Mouse (Mus musculus): ENCODE measurements around the gene Traf7. TPM values are rescaled to one million over a fixed set of nuclear protein-coding genes. Genes with fewer than 3 reads are reported as not detected.

Traf7 gene
- polyA plus RNA-seq, 1 experiment from 2014 or later, result 96.1 TPM

DNA sequence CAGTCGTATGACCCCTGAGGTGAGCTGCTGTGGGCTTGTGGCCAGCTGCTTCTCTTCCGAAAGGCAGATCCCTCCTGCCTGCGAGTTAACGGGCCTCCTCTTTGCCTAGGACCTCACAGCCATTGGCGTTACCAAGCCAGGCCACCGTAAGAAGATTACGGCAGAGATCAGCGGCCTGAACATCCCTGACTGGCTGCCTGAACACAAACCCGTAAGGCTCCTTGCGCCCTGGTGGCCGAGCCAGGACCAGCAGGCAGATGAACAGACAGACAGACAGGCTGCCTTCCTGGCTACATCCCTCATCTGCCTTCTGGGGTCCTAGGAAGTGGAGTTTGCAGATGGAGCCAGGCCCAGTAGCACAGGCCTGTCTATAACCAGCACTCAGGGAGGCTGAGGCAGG lies 25.5 kb downstream of the Traf7 start:
- ATAC-seq (replicated peaks; ENCODE audit: low FRiP score), result no peak
- Histone ChIP-seq H3K9me3 (replicated peaks) (no peaks in the 10 kb centered on the region), H3K4me2 (no peak overlapping the region), H3K27ac (no peak overlapping the region), H3K36me3 (no peaks in the 10 kb centered on the region), H3K27me3 (no peaks in the 10 kb centered on the region), H3K9ac (no peak overlapping the region), H3K4me1 (peaks cover 9% of the 10 kb centered on the region), H3K4me3 (replicated peaks) (no peak overlapping the region)
- 41% methylated on average over 11 of the region's 11 CpGs for WGBS

DNA sequence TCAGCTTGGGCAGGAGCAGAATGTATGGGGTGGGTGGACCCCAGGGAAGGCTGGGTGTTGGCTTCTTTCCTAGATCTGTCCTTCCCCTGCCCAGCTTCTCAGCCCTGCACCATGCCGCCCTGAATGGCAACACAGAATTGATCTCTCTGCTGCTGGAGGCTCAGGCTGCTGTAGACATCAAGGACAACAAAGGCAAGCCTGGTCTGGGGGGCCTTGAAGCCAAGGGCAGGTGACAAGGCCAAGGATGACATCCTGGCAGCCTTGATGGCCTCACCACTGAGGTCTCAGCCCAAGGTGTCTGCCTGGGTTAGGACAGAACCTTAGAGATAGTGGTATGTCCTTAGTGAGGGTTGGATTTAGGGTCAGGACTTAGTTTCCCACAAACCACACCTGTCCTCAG lies 31.7 kb downstream of the Traf7 start:
- Histone ChIP-seq H3K4me1 (no peaks in the 10 kb centered on the region), H3K4me2 (no peak overlapping the region), H3K27me3 (no peaks in the 10 kb centered on the region), H3K9me3 (replicated peaks) (no peaks in the 10 kb centered on the region), H3K9ac (no peak overlapping the region), H3K4me3 (replicated peaks) (no peak overlapping the region), H3K36me3 (no peaks in the 10 kb centered on the region), H3K27ac (no peak overlapping the region)
- ATAC-seq (replicated peaks; ENCODE audit: low FRiP score), result no peak
- 88% methylated on average over 1 of the region's 1 CpGs for WGBS

DNA sequence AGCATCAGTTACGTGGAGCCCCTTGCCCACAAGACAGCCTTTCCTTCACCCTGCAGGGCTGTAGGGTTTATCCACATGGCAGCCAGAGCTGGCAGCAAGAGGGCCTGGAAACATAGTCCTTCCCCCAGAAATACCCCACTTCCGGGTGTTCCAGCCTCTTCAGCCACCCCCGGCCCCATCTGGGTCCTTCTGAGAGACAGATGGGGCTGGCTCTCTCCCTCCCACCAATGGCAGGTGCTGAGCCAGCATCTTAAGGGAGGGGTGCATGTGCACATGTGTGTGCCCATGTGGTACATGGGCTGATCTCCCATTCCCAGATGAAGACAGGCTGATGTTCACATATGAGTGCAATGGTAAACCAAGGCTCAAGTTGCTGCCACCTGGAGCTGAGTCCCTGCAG lies 32.3 kb downstream of the Traf7 start:
- Histone ChIP-seq H3K4me2 (no peak overlapping the region), H3K4me3 (replicated peaks) (no peak overlapping the region), H3K27ac (no peak overlapping the region), H3K36me3 (no peaks in the 10 kb centered on the region), H3K9ac (no peak overlapping the region), H3K9me3 (replicated peaks) (no peaks in the 10 kb centered on the region), H3K4me1 (0 out of 2 replicates have a peak, but pooled peaks cover 2% of the 10 kb centered on the region), H3K27me3 (no peaks in the 10 kb centered on the region; the same call in 1 of the 2 replicates)
- WGBS, result 89% methylated on average over 3 of the region's 3 CpGs
- no peak for ATAC-seq (replicated peaks; ENCODE audit: low FRiP score)

DNA sequence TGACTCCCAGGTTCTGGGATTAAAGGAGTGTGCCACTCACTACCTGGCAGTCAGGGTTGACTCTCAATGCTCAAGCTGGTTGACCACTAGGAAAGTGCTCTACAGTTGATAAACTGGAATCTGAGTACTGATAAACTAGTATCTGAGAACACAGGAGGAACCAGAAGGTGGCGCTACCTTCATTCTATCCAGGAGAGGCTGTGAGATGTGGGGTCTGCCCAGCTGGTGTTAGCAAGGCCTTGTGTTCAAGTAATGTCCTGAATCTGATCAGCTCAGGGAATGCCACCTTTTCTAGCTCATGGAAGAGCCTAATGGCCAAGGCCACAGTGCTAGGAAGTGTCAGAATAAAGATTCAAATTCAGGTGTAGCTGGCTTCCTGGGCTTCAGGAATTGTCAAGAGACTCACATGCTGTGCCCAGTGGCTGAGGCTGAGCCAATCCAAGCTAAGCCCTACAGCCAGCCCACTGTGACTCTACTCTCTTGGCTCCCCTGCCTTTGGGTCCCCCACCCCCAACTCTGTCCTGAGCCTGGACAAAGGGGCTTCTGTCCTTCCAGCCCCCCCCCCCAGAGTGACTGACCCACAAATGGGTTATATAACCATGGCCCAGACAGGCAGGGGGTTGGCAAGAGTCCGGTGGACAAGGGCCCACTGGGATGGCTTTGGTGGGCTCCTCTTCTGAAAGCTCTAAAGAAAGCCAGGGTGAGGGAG lies 33.0 kb downstream of the Traf7 start:
- Histone ChIP-seq H3K4me2 (no peak overlapping the region), H3K36me3 (no peaks in the 10 kb centered on the region), H3K4me1 (peaks cover 4% of the 10 kb centered on the region; the same call in 1 of the 2 replicates), H3K9ac (no peak overlapping the region), H3K4me3 (replicated peaks) (no peak overlapping the region), H3K27ac (no peak overlapping the region), H3K27me3 (peaks cover 6% of the 10 kb centered on the region), H3K9me3 (replicated peaks) (no peaks in the 10 kb centered on the region)
- WGBS, result 49% methylated on average over 2 of the region's 2 CpGs
- ATAC-seq (replicated peaks; ENCODE audit: low FRiP score), result no peak

DNA sequence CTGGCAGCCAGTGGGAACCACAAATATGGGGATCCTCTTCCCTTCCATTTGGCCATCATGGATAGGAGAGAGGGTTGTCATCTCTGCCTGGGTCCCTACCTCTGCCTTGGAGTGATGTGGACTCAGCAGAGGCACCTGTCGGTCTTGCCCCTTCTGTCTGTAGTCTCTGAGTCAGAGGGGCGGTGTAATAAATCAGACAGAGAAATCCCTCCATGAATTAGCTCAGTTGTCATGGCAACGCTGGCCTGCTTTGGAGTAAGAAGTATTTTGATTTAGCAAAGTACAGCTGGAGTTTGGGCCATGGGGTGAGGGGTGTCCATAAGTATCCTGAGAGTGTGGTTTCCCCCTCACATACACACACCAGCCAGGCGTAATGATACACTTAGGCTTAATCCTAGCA lies 37.3 kb downstream of the Traf7 start:
- ATAC-seq (replicated peaks; ENCODE audit: low FRiP score), result no peak
- H3K4me3 ChIP-seq (replicated peaks), result no peak overlapping the region
- no peak overlapping the region for H3K27ac ChIP-seq
- no peak overlapping the region for H3K4me2 ChIP-seq
- H3K27me3 ChIP-seq, result peaks cover 45% of the 10 kb centered on the region
- H3K36me3 ChIP-seq, result no peaks in the 10 kb centered on the region
- no peak overlapping the region for H3K9ac ChIP-seq
- H3K4me1 ChIP-seq, result peaks cover 27% of the 10 kb centered on the region
- 71% methylated on average over 4 of the region's 4 CpGs for WGBS
- H3K9me3 ChIP-seq (replicated peaks), result no peaks in the 10 kb centered on the region

DNA sequence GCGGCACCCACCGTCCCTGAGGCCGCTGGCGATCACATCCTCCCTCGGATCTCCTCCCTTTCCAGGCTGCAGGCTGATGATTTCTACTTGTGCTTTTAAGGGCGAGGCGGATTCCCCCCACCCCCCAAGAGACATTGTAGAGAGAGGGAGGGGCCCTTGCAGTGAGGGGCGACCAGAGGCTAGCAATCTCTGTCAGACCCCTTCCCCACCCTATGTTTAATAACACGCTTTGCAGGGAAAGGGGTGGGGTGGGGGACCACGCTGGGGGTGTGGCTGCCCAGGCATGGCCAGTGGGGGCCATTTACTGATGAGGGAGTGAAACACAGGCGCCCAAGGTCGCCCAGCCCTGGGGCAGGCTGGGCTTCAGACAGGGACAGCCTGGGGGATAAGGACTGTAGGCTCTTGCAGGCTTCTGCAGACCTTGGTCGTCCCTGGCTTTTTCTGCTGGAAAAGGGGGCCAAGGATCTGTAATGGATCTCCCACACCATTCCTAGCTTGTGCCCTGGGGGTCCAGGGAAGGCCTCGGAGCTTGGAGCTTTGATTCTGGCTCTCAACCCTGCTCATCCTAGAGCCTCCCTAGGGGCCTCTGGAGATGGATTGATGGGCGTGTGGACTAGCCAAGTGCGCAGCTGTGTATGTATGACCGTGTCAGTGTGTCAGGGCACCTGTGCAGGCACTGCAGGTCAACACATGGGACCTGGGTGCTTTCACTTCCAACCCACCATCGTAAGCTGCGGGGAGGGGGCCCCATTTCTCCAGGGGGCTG lies 38.3 kb downstream of the Traf7 start:
- Histone ChIP-seq H3K4me2 (peak overlapping the region; percentile 100), H3K36me3 (no peaks in the 10 kb centered on the region), H3K9me3 (replicated peaks) (no peaks in the 10 kb centered on the region), H3K9ac (peak overlapping the region; percentile 84), H3K27me3 (peaks cover 51% of the 10 kb centered on the region), H3K4me3 (replicated peaks) (peak overlapping the region; percentile 78), H3K4me1 (peaks cover 29% of the 10 kb centered on the region), H3K27ac (no peak overlapping the region)
- 17% methylated on average over 19 of the region's 19 CpGs for WGBS
- no peak for ATAC-seq (replicated peaks; ENCODE audit: low FRiP score)

DNA sequence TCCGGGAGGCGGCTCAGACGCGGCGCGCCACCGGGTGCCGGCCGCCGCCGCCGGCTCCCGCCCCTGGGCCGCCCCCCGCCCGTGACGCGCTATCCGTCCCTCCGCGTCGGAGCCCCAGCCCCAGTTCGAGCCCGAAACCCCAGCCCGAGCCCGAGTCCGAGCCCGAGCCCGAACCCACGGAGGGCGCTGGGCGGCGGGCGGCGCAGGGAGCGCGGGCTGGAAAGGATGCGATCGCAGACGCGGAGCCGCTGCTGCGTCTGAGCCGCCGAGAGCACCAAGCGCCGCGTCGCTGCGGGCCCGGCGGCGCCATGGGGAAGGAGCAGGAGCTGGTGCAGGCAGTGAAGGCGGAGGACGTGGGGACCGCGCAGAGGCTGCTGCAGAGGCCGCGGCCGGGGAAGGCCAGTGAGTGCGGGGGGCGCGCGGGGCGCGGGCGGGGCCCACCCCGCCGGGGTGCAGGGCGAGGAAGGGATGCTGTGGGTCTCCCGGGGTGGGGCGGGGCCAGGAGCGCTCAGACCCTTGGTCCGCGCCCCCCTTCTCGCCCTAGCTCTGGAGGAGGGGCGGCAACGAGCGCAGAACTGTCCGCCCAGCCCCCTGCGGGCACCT lies 39.0 kb downstream of the Traf7 start:
- Histone ChIP-seq H3K36me3 (no peaks in the 10 kb centered on the region), H3K4me1 (peaks cover 29% of the 10 kb centered on the region), H3K27me3 (peaks cover 51% of the 10 kb centered on the region), H3K4me2 (peak overlapping the region; percentile 100), H3K9ac (peak overlapping the region; percentile 84), H3K27ac (no peak overlapping the region), H3K4me3 (replicated peaks) (peak overlapping the region; percentile 78), H3K9me3 (replicated peaks) (no peaks in the 10 kb centered on the region)
- ATAC-seq (replicated peaks; ENCODE audit: low FRiP score), result peak; percentile 62
- WGBS, result under 1% methylated on average over 66 of the region's 81 CpGs

DNA sequence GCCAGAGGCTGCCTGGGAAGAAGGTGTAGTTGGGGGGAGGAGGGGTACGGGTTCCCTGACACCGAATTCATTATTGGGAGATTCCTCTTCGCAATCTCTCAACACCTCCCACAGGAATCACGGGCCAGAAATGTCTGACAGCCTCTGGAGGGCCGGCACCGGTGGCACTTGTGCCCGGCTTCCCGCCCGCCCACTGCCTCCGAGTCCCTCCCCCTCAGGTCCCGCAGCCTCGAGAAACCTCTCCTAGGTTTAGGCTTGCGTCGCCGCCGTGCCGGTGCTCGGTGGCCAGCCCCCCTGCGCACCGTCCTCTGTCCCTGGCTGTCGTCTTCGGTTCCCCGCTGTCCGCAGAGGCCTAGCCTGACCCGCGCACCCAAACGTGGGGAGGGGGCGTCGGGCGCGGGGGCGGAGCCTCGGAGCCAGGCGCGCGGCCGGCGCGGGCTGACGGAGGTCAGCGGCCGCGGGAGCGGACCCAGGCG lies 39.5 kb downstream of the Traf7 start, which contains the start of gene Caskin1:
Gene Caskin1 (plus strand): TSS at position 416 of the 476 bp plus-strand sequence.
- H3K27ac ChIP-seq, result no peak within 1 kb of the TSS
- peaks cover 29% of the 10 kb centered on the region for H3K4me1 ChIP-seq
- H3K9me3 ChIP-seq (replicated peaks), result no peaks in the 10 kb centered on the region
- no peaks in the 10 kb centered on the region for H3K36me3 ChIP-seq
- H3K9ac ChIP-seq, result peak within 1 kb of the TSS; percentile 84
- H3K27me3 ChIP-seq, result peaks cover 51% of the 10 kb centered on the region
- peak within 1 kb of the TSS; percentile 78 for H3K4me3 ChIP-seq (replicated peaks)
- H3K4me2 ChIP-seq, result peak within 1 kb of the TSS; percentile 100
- WGBS, result 1% methylated on average over 28 of the region's 45 CpGs
- peak; percentile 64 for ATAC-seq (replicated peaks; ENCODE audit: low FRiP score)

DNA sequence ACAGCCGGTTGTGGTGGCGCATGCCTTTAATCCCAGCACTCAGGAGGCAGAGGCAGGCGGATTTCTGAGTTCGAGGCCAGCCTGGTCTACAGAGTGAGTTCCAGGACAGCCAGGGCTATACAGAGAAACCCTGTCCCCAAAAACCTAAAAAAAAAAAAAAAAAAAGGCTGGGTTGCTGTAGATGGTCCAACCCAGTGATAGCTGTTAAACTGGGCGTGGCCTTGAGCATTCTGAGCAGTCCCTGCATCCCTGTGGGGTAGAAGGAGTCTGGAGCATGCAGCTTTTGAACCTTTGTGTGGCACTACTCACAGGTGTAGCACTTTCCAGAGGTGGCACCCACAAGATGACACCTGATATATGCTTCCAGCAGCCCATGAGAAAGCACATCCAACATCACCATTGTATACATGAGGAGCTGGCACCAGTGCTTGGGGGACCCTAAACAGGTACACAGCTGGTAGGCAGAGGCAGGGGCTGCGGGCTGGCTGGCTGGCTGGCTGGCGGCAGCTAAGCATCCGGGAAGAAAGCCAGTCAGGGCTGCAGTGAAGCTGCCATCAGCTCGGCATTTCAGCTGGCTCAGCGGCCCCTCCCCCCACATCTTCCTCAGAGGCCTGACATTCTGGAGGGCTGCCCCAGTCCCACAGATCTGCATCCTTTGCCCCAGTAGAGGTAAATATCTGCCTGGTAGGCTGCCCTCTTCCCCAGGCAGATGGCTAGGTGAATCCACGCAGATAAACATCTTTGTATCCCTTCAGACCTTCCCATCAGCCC lies 42.5 kb downstream of the Traf7 start:
- Histone ChIP-seq H3K9me3 (replicated peaks) (no peaks in the 10 kb centered on the region), H3K4me1 (peaks cover 27% of the 10 kb centered on the region), H3K9ac (no peak overlapping the region), H3K27me3 (peaks cover 50% of the 10 kb centered on the region), H3K36me3 (no peaks in the 10 kb centered on the region), H3K4me2 (no peak overlapping the region), H3K27ac (no peak overlapping the region), H3K4me3 (replicated peaks) (no peak overlapping the region)
- no peak for ATAC-seq (replicated peaks; ENCODE audit: low FRiP score)
- WGBS, result 45% methylated on average over 11 of the region's 11 CpGs

DNA sequence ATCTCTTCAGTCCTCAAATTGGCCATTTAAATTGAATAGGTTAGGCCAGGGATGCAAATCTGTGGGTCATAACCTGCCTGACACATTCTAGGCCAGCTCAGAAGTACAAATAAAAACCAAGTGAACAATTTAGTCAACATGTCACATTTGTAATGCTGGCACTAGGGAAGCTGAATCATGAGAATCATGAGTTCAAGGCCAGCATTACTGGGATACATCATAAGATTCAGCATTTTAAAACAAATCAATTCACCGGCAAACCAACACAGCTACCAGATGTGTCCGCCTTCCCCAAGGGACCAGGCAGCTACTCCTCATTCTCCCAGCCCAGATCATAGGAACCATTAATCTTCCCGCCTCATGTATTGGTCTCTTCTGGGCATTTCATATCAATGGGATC lies 44.2 kb downstream of the Traf7 start:
- WGBS, result 95% methylated on average over 3 of the region's 3 CpGs
- H3K27ac ChIP-seq, result no peak overlapping the region
- no peak for ATAC-seq (replicated peaks; ENCODE audit: low FRiP score)
- H3K9me3 ChIP-seq (replicated peaks), result no peaks in the 10 kb centered on the region
- peaks cover 34% of the 10 kb centered on the region for H3K27me3 ChIP-seq
- H3K4me2 ChIP-seq, result no peak overlapping the region
- no peaks in the 10 kb centered on the region for H3K36me3 ChIP-seq
- peaks cover 20% of the 10 kb centered on the region for H3K4me1 ChIP-seq
- H3K9ac ChIP-seq, result no peak overlapping the region
- no peak overlapping the region for H3K4me3 ChIP-seq (replicated peaks)

DNA sequence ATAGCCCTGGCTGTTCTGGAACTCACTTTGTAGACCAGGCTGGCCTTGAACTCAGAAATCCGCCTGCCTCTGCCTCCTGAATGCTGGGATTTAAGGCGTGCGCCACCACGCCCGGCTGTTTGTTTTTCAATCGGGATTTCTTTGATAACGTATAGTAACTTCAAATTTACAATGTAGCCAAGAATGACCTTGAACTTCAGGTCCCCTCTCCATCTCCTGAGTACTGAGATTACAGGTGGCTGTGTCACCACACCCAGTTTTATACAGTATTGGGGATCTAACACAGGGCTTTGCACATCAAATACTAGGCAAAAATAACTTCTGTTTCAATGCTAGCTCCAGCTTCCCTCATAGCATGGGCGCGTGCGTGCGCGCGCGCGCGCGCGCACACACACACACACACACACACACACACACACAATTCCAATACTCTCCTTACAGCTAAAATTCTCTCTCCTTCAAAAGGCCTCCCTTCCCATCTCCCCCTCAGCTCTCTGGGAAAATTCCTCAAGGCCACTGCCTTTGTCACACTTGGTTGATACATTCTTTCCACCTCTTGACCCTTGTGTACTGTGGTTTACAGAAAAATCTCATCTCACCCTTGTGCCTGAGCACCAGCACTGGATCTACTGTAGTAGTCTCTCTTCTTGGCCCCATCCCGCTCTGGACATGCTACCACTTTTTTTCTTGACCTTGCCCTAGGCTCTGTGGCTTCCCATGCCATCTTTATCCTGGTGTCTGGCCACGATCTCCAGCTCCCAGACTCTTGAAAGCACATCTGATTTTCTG lies 46.5 kb downstream of the Traf7 start:
- no peak for ATAC-seq (replicated peaks; ENCODE audit: low FRiP score)
- no peak overlapping the region for H3K4me3 ChIP-seq (replicated peaks)
- peaks cover 26% of the 10 kb centered on the region for H3K4me1 ChIP-seq

More for the DNA sequence above, 46.5 kb downstream of the Traf7 start:
- WGBS, result 94% methylated on average over 20 of the region's 20 CpGs
- peaks cover 12% of the 10 kb centered on the region; the same call in 1 of the 2 replicates for H3K27me3 ChIP-seq
- no peak overlapping the region; the same call in 1 of the 2 replicates for H3K27ac ChIP-seq
- no peak overlapping the region for H3K9ac ChIP-seq
- H3K4me2 ChIP-seq, result no peak overlapping the region
- peaks cover 17% of the 10 kb centered on the region for H3K36me3 ChIP-seq
- H3K9me3 ChIP-seq (replicated peaks), result no peaks in the 10 kb centered on the region

All from kidney, embryonic 15.5 days (tissue).